Mouse (Mus musculus) liver, embryonic 15.5 days (tissue): ENCODE measurements around the gene S100a13. TPM values are rescaled to one million over a fixed set of nuclear protein-coding genes. Genes with fewer than 3 reads are reported as not detected.
A peak's percentile ranks its signal among the peaks of the same experiment; 100 is the strongest.

ENCODE experiments used
- ATAC-seq: fragments of 200-750 bp; cut with Nextera tagmentation; 2 replicates; pipeline ENCODE4 v1.8.0; 2017; ENCODE audit warnings: moderate number of reproducible peaks, mild to moderate bottlenecking, moderate library complexity; ENCODE audit not compliant: insufficient read depth
- H3K27ac ChIP-seq: fragments of 300-500 bp; sonication (generic); replicated peaks from 2 replicates; pipeline ENCODE4 v1.5.1; 2015; ENCODE audit warnings: mild to moderate bottlenecking, inconsistent platforms
- H3K27me3 ChIP-seq: fragments of 300-500 bp; sonication (generic); 2 replicates; pipeline ENCODE4 v1.6.1; 2015; ENCODE audit warnings: mild to moderate bottlenecking, inconsistent platforms
- H3K36me3 ChIP-seq: fragments of 300-500 bp; sonication (generic); replicated peaks from 2 replicates; pipeline ENCODE4 v1.6.1; 2015; ENCODE audit warnings: moderate library complexity, mild to moderate bottlenecking, inconsistent platforms
- H3K4me1 ChIP-seq: fragments of 300-500 bp; sonication (generic); replicated peaks from 2 replicates; pipeline ENCODE4 v1.6.1; 2015; ENCODE audit warnings: inconsistent platforms
- H3K4me2 ChIP-seq: fragments of 300-500 bp; sonication (generic); 2 replicates; pipeline ENCODE4 v1.6.1; 2015; ENCODE audit warnings: moderate library complexity, mild to moderate bottlenecking, inconsistent platforms
- H3K4me3 ChIP-seq: fragments of 300-500 bp; sonication (generic); replicated peaks from 2 replicates; pipeline ENCODE4 v1.5.1; 2015; ENCODE audit warnings: mild to moderate bottlenecking, inconsistent platforms
- H3K9ac ChIP-seq: fragments of 300-500 bp; sonication (generic); 2 replicates; pipeline ENCODE4 v1.6.1; 2015; ENCODE audit warnings: moderate library complexity, mild to moderate bottlenecking, inconsistent platforms
- H3K9me3 ChIP-seq: fragments of 300-500 bp; sonication (generic); replicated peaks from 2 replicates; pipeline ENCODE4 v1.6.1; 2016; ENCODE audit warnings: inconsistent platforms
- WGBS: fragments of 180-500 bp; shearing (Covaris S2); methylation state at CpG from one replicate; pipeline ENCODE4 v1.1.7; 2015; ENCODE audit warnings: mixed read lengths; ENCODE audit not compliant: insufficient replicate concordance; 5-methylcytosine and 5-hydroxymethylcytosine counted together
- polyA plus RNA-seq: library from polyadenylated mRNA; unstranded; fragments of >200 nt; fragmentation: Nextera tagmentation; extraction: Ambion mirVana; gene quantifications from 2 replicates; pipeline ENCODE4 v1.2.1, GENCODE M21; 2015

S100a13 gene
- polyA plus RNA-seq, 1 experiment from 2014 or later: 18.9 TPM

GRCm38 (mm10) chr3:90527291-90527873 is 13.1 kb downstream of the S100a13 start:
- Histone ChIP-seq H3K4me2 (no peak overlapping the region), H3K9ac (no peak overlapping the region), H3K27ac (no peak overlapping the region), H3K36me3 (no peaks in the 10 kb centered on the region), H3K9me3 (no peaks in the 10 kb centered on the region), H3K4me3 (no peak overlapping the region), H3K4me1 (no peaks in the 10 kb centered on the region), H3K27me3 (0 out of 2 replicates have a peak, but pooled peaks cover 5% of the 10 kb centered on the region)
- WGBS: 74% methylated on average over 7 of the region's 7 CpGs
- ATAC-seq: no peak

- no peak overlapping the region for H3K27ac ChIP-seq
- H3K9me3 ChIP-seq: no peaks in the 10 kb centered on the region
- H3K36me3 ChIP-seq: no peaks in the 10 kb centered on the region
- no peak for ATAC-seq
- H3K4me2 ChIP-seq: no peak overlapping the region
- H3K4me1 ChIP-seq: no peaks in the 10 kb centered on the region
- no peak overlapping the region for H3K4me3 ChIP-seq
- 62% methylated on average over 5 of the region's 5 CpGs for WGBS
- H3K27me3 ChIP-seq: 0 out of 2 replicates have a peak, but pooled peaks cover 5% of the 10 kb centered on the region
- H3K9ac ChIP-seq: no peak overlapping the region
These were observed 17.5 kb downstream of the S100a13 start for GRCm38 (mm10) chr3:90531713-90532112.

GRCm38 (mm10) chr3:90535446-90535845 is 21.2 kb downstream of the S100a13 start:
- Histone ChIP-seq H3K27ac (no peak overlapping the region), H3K27me3 (no peaks in the 10 kb centered on the region), H3K36me3 (no peaks in the 10 kb centered on the region), H3K4me3 (no peak overlapping the region), H3K4me2 (no peak overlapping the region), H3K9ac (no peak overlapping the region), H3K9me3 (no peaks in the 10 kb centered on the region), H3K4me1 (no peaks in the 10 kb centered on the region)
- 61% methylated on average over 1 of the region's 1 CpGs for WGBS
- ATAC-seq: no peak

- no peaks in the 10 kb centered on the region for H3K4me1 ChIP-seq
- H3K27me3 ChIP-seq: no peaks in the 10 kb centered on the region
- WGBS: 45% methylated on average over 10 of the region's 10 CpGs
- H3K4me2 ChIP-seq: peak within 1 kb of the TSS; percentile 48
- peak within 1 kb of the TSS; percentile 49; the same call in 1 of the 2 replicates for H3K27ac ChIP-seq
- no peaks in the 10 kb centered on the region for H3K9me3 ChIP-seq
- peak within 1 kb of the TSS; percentile 30 for H3K4me3 ChIP-seq
- peak within 1 kb of the TSS; percentile 25; the same call in 1 of the 2 replicates for H3K9ac ChIP-seq
- peak; percentile 71 for ATAC-seq
- H3K36me3 ChIP-seq: no peaks in the 10 kb centered on the region
These were observed 23.1 kb downstream of the S100a13 start, which contains the start of gene S100a16 for GRCm38 (mm10) chr3:90537141-90537904. TSS of gene S100a16 (plus strand) at chr3:90537254.

- no peak for ATAC-seq
- H3K27ac ChIP-seq: peak overlapping the region; percentile 6; the same call in 1 of the 2 replicates
- no peaks in the 10 kb centered on the region for H3K27me3 ChIP-seq
These were observed 23.7 kb downstream of the S100a13 start for GRCm38 (mm10) chr3:90537905-90538296.

GRCm38 (mm10) chr3:90540904-90541303 is 26.7 kb downstream of the S100a13 start:
- 0 out of 2 replicates have a peak, but pooled peaks have one; percentile 35 for ATAC-seq
- Histone ChIP-seq H3K4me1 (no peaks in the 10 kb centered on the region), H3K27me3 (no peaks in the 10 kb centered on the region), H3K4me3 (no peak overlapping the region), H3K27ac (no peak overlapping the region), H3K9ac (no peak overlapping the region), H3K9me3 (no peaks in the 10 kb centered on the region), H3K4me2 (no peak overlapping the region), H3K36me3 (no peaks in the 10 kb centered on the region)
- WGBS: 60% methylated on average over 4 of the region's 4 CpGs

More at GRCm38 (mm10) chr3:90537905-90538296, 23.7 kb downstream of the S100a13 start:
- H3K9ac ChIP-seq: peak overlapping the region; percentile 25; the same call in 1 of the 2 replicates
- H3K4me3 ChIP-seq: peak overlapping the region; percentile 30
- no peaks in the 10 kb centered on the region for H3K9me3 ChIP-seq
- 61% methylated on average over 5 of the region's 5 CpGs for WGBS
- H3K4me2 ChIP-seq: peak overlapping the region; percentile 48
- H3K36me3 ChIP-seq: no peaks in the 10 kb centered on the region
- no peaks in the 10 kb centered on the region for H3K4me1 ChIP-seq

GRCm38 (mm10) chr3:90549676-90550420 is 35.6 kb downstream of the S100a13 start:
- no peak for ATAC-seq
- no peak overlapping the region for H3K27ac ChIP-seq
- no peaks in the 10 kb centered on the region for H3K4me1 ChIP-seq
- H3K9ac ChIP-seq: no peak overlapping the region
- H3K27me3 ChIP-seq: no peaks in the 10 kb centered on the region
- 54% methylated on average over 5 of the region's 5 CpGs for WGBS
- H3K36me3 ChIP-seq: no peaks in the 10 kb centered on the region
- H3K9me3 ChIP-seq: no peaks in the 10 kb centered on the region
- H3K4me3 ChIP-seq: no peak overlapping the region
- no peak overlapping the region for H3K4me2 ChIP-seq

- Histone ChIP-seq H3K36me3 (no peaks in the 10 kb centered on the region), H3K27me3 (no peaks in the 10 kb centered on the region), H3K4me3 (no peak overlapping the region), H3K9ac (no peak overlapping the region), H3K4me1 (no peaks in the 10 kb centered on the region), H3K27ac (no peak overlapping the region), H3K9me3 (no peaks in the 10 kb centered on the region), H3K4me2 (no peak overlapping the region)
- WGBS: 66% methylated on average over 2 of the region's 2 CpGs
- ATAC-seq: no peak
These were observed 36.2 kb downstream of the S100a13 start for GRCm38 (mm10) chr3:90550421-90550790.

GRCm38 (mm10) chr3:90552231-90552630 is 38.0 kb downstream of the S100a13 start:
- no peak overlapping the region for H3K9ac ChIP-seq
- H3K27me3 ChIP-seq: peaks cover 4% of the 10 kb centered on the region; the same call in 1 of the 2 replicates
- no peak overlapping the region for H3K4me3 ChIP-seq
- H3K27ac ChIP-seq: no peak overlapping the region
- WGBS: 51% methylated on average over 2 of the region's 2 CpGs
- H3K36me3 ChIP-seq: no peaks in the 10 kb centered on the region
- no peak for ATAC-seq
- H3K9me3 ChIP-seq: no peaks in the 10 kb centered on the region
- H3K4me2 ChIP-seq: no peak overlapping the region
- no peaks in the 10 kb centered on the region for H3K4me1 ChIP-seq

- ATAC-seq: no peak
- Histone ChIP-seq H3K4me2 (no peak overlapping the region), H3K9me3 (no peaks in the 10 kb centered on the region), H3K27me3 (peaks cover 4% of the 10 kb centered on the region; the same call in 1 of the 2 replicates), H3K27ac (no peak overlapping the region), H3K36me3 (no peaks in the 10 kb centered on the region), H3K4me1 (no peaks in the 10 kb centered on the region), H3K4me3 (no peak overlapping the region), H3K9ac (no peak overlapping the region)
- 58% methylated on average over 5 of the region's 5 CpGs for WGBS
These were observed 41.7 kb downstream of the S100a13 start for GRCm38 (mm10) chr3:90555954-90556353.
